Mouse (Mus musculus) hindbrain, embryonic 11.5 days (tissue): ENCODE data around the gene Myo1d. TPM values are rescaled to one million over a fixed set of nuclear protein-coding genes. Genes with fewer than 3 reads are reported as not detected.
A peak's percentile ranks its signal among the peaks of the same experiment; 100 is the strongest.

Source experiments
- ATAC-seq: fragments of 200-750 bp; cut with Nextera tagmentation; 2 replicates; pipeline ENCODE4 v1.8.0; 2017; ENCODE audit warnings: mild to moderate bottlenecking, moderate TSS enrichment, moderate library complexity; ENCODE audit not compliant: low FRiP score
- DNase-seq: peaks from one replicate; pipeline ENCODE4 v3.0.0-alpha.2; 2015; ENCODE audit warnings: low spot score
- H3K27ac ChIP-seq: fragments of 300-500 bp; sonication (generic); 2 replicates; pipeline ENCODE4 v1.5.1; 2014; ENCODE audit warnings: mild to moderate bottlenecking, low read depth, low read length
- H3K27me3 ChIP-seq: fragments of 300-500 bp; sonication (generic); 2 replicates; pipeline ENCODE4 v1.6.1; 2014; ENCODE audit warnings: mild to moderate bottlenecking, low read length, moderate library complexity, mixed read lengths; ENCODE audit not compliant: control insufficient read depth, insufficient read depth
- H3K36me3 ChIP-seq: fragments of 300-500 bp; sonication (generic); 2 replicates; pipeline ENCODE4 v1.6.1; 2014; ENCODE audit warnings: mild to moderate bottlenecking, low read length, moderate library complexity, mixed read lengths; ENCODE audit not compliant: control insufficient read depth, insufficient read depth
- H3K4me1 ChIP-seq: fragments of 300-500 bp; sonication (generic); replicated peaks from 2 replicates; pipeline ENCODE4 v1.6.1; 2014; ENCODE audit warnings: low read length, mixed read lengths; ENCODE audit not compliant: control insufficient read depth, insufficient read depth
- H3K4me2 ChIP-seq: fragments of 300-500 bp; sonication (generic); replicated peaks from 2 replicates; pipeline ENCODE4 v1.6.1; 2014; ENCODE audit warnings: mild to moderate bottlenecking, low read depth, low read length
- H3K4me3 ChIP-seq: fragments of 300-500 bp; sonication (generic); 2 replicates; pipeline ENCODE4 v1.5.1; 2014; ENCODE audit warnings: low read depth, low read length
- H3K9ac ChIP-seq: fragments of 300-500 bp; sonication (generic); 2 replicates; pipeline ENCODE4 v1.6.1; 2014; ENCODE audit warnings: low read depth, low read length
- H3K9me3 ChIP-seq: fragments of 300-500 bp; sonication (generic); 2 replicates; pipeline ENCODE4 v1.6.1; 2016; ENCODE audit warnings: low read length; ENCODE audit not compliant: control insufficient read depth
- WGBS: fragments of 180-500 bp; shearing (Covaris S2); extraction: QIAGEN DNeasy Blood & Tissue Kit; methylation state at CpG from one replicate; pipeline ENCODE4 v1.1.7; 2014; 5-methylcytosine and 5-hydroxymethylcytosine counted together
- polyA plus RNA-seq: library from polyadenylated mRNA; unstranded; fragments of >200 nt; fragmentation: Nextera tagmentation; extraction: Ambion mirVana; gene quantifications from 2 replicates; pipeline ENCODE4 v1.2.1, GENCODE M21; 2014

Gene Myo1d
- polyA plus RNA-seq, 1 experiment from 2014 or later = 3.6 TPM

GRCm38 (mm10) chr11:80577747-80578640, 201.8 kb downstream of the Myo1d start:
- Histone ChIP-seq H3K36me3 (no peaks in the 10 kb centered on the region), H3K9ac (0 out of 2 replicates have a peak overlapping the region, but pooled peaks have one; percentile 23), H3K27ac (peak overlapping the region; percentile 82), H3K4me2 (peak overlapping the region; percentile 17; the same call in 1 of the 2 replicates), H3K9me3 (no peaks in the 10 kb centered on the region), H3K27me3 (peaks cover 8% of the 10 kb centered on the region), H3K4me1 (no peaks in the 10 kb centered on the region; the same call in 1 of the 2 replicates), H3K4me3 (no peak overlapping the region)
- 18% methylated on average over 14 of the region's 14 CpGs for WGBS
- DNase-seq (peak; percentile 90), ATAC-seq (peak; percentile 97)

- Histone ChIP-seq H3K36me3 (no peaks in the 10 kb centered on the region), H3K27ac (no peak overlapping the region), H3K4me2 (no peak overlapping the region), H3K4me1 (no peaks in the 10 kb centered on the region), H3K9me3 (no peaks in the 10 kb centered on the region), H3K27me3 (peaks cover 4% of the 10 kb centered on the region), H3K9ac (no peak overlapping the region), H3K4me3 (no peak overlapping the region)
- 80% methylated on average over 3 of the region's 3 CpGs for WGBS
- ATAC-seq = no peak
- DNase-seq = no peak
These were observed 204.0 kb downstream of the Myo1d start for GRCm38 (mm10) chr11:80575794-80576193.

- no peaks in the 10 kb centered on the region for H3K36me3 ChIP-seq
- H3K27me3 ChIP-seq = no peaks in the 10 kb centered on the region
- H3K4me2 ChIP-seq = no peak overlapping the region
- no peak for DNase-seq
- no peak overlapping the region for H3K27ac ChIP-seq
- 0 out of 2 replicates have a peak, but pooled peaks cover 2% of the 10 kb centered on the region for H3K4me1 ChIP-seq
- ATAC-seq = no peak
- H3K9ac ChIP-seq = no peak overlapping the region
- WGBS = 89% methylated on average over 3 of the region's 3 CpGs
- no peak overlapping the region for H3K4me3 ChIP-seq
- no peaks in the 10 kb centered on the region for H3K9me3 ChIP-seq
These were observed 213.5 kb downstream of the Myo1d start for GRCm38 (mm10) chr11:80566286-80566685.

- Histone ChIP-seq H3K27ac (no peak overlapping the region), H3K4me2 (no peak overlapping the region), H3K4me1 (0 out of 2 replicates have a peak, but pooled peaks cover 2% of the 10 kb centered on the region), H3K9ac (no peak overlapping the region), H3K36me3 (no peaks in the 10 kb centered on the region), H3K9me3 (no peaks in the 10 kb centered on the region), H3K4me3 (no peak overlapping the region), H3K27me3 (no peaks in the 10 kb centered on the region)
- WGBS = 84% methylated on average over 7 of the region's 7 CpGs
- DNase-seq = no peak
- no peak for ATAC-seq
These were observed 214.6 kb downstream of the Myo1d start for GRCm38 (mm10) chr11:80564975-80565965.

- peak; percentile 28 for DNase-seq
- 46% methylated on average over 3 of the region's 3 CpGs for WGBS
- no peak overlapping the region for H3K4me3 ChIP-seq
- H3K4me2 ChIP-seq = no peak overlapping the region
- H3K27me3 ChIP-seq = no peaks in the 10 kb centered on the region
- H3K27ac ChIP-seq = no peak overlapping the region
- 0 out of 2 replicates have a peak, but pooled peaks cover 2% of the 10 kb centered on the region for H3K4me1 ChIP-seq
- H3K36me3 ChIP-seq = no peaks in the 10 kb centered on the region
- ATAC-seq = no peak
- H3K9me3 ChIP-seq = no peaks in the 10 kb centered on the region
- H3K9ac ChIP-seq = no peak overlapping the region
These were observed 217.3 kb downstream of the Myo1d start for GRCm38 (mm10) chr11:80562479-80562878.

- WGBS = 78% methylated on average over 5 of the region's 5 CpGs
- Histone ChIP-seq H3K4me3 (no peak overlapping the region), H3K36me3 (no peaks in the 10 kb centered on the region), H3K27ac (no peak overlapping the region), H3K9me3 (no peaks in the 10 kb centered on the region), H3K9ac (no peak overlapping the region), H3K4me2 (no peak overlapping the region), H3K27me3 (no peaks in the 10 kb centered on the region), H3K4me1 (no peaks in the 10 kb centered on the region)
- DNase-seq (no peak), ATAC-seq (no peak)
These were observed 219.1 kb downstream of the Myo1d start for GRCm38 (mm10) chr11:80560770-80561169.

- no peaks in the 10 kb centered on the region for H3K4me1 ChIP-seq
- no peaks in the 10 kb centered on the region for H3K9me3 ChIP-seq
- WGBS = 91% methylated on average over 5 of the region's 5 CpGs
- DNase-seq = no peak
- no peaks in the 10 kb centered on the region for H3K36me3 ChIP-seq
- H3K27me3 ChIP-seq = no peaks in the 10 kb centered on the region
- no peak overlapping the region for H3K4me2 ChIP-seq
- no peak overlapping the region for H3K9ac ChIP-seq
- no peak overlapping the region for H3K4me3 ChIP-seq
- H3K27ac ChIP-seq = no peak overlapping the region
- no peak for ATAC-seq
These were observed 224.4 kb downstream of the Myo1d start for GRCm38 (mm10) chr11:80555416-80555815.

- 85% methylated on average over 11 of the region's 11 CpGs for WGBS
These were observed 226.8 kb downstream of the Myo1d start for GRCm38 (mm10) chr11:80553046-80553445.

More at GRCm38 (mm10) chr11:80553046-80553445, 226.8 kb downstream of the Myo1d start:
- Histone ChIP-seq H3K4me3 (no peak overlapping the region), H3K36me3 (no peaks in the 10 kb centered on the region), H3K9me3 (no peaks in the 10 kb centered on the region), H3K4me1 (no peaks in the 10 kb centered on the region), H3K9ac (no peak overlapping the region), H3K27me3 (no peaks in the 10 kb centered on the region), H3K27ac (no peak overlapping the region), H3K4me2 (no peak overlapping the region)
- DNase-seq (no peak), ATAC-seq (no peak)
